Mouse (Mus musculus) testis, postnatal 10 days (tissue): ENCODE measurements around the gene Mypop.
A peak's percentile ranks its signal among the peaks of the same experiment; 100 is the strongest.

Source experiments
- DNase-seq: peaks from one replicate; pipeline ENCODE4 v3.0.0; 2021; ENCODE audit warnings: low spot score

The Mypop gene

DNA sequence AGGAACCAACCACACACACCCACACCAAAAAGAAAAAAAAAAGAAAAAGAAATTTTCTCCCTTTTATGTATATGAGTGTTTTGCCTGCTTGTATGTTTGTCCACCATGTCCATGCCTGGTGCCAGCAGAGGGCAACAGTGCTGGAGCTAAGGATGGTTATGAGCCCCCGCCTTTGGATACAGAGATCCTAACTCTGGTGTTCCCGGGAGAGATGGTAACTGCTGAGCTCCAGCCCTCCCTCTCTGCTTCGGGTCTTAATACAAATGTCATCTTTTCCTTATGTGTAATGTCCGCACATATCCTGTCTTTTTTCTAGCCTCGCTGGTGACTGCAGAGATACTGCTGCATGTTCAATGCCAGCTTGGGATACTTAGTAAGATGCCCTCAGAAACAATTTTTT, 1.1 kb upstream of the Mypop start:
- DNase-seq: no peak

DNA sequence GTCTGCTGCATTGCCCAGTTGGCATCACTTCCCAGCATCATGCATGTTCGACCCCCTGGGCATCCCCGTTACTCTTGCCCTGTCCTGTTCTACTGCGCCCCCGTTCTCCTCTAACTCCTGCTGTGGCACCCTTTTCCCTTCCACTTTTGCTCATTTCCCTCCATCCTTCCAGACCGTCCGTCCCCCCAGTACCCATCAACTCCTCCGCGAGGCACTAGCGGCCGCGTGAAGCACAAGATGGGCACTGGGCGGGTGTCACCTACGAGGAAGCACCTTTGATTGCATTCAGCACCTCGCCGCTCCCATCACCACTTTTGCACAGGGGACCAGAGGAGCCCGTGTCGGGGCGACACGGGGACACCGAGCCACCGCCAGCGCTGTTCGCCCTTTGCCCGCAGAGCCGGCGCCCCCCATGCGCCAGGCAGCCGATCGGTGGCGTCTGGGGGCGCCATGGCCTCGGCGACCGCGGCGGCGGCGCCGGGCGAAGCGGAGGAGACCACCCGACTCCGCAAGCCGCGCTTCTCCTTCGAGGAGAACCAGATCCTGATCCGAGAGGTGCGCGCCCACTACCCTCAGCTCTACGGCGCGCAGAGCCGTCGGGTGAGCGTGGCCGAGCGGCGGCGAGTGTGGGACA, 732 bp downstream of the Mypop start:
- peak; percentile 54 for DNase-seq

DNA sequence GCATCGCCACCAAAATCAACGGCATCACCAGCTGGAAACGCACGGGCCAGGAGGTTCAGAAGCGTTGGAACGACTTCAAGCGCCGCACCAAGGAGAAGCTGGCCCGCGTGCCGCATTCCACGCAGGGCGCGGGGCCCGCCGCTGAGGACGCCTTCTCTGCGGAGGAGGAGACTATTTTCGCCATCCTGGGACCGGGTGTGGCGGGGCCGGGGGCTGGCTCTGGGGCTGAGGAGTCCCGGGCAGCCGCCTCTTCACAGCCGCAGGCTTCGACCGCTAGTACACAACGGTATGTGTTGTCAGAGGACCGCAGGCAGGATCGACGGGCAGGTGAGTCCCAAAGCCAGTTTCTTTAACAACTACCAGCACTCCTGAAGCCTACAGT, 1.2 kb downstream of the Mypop start:
- DNase-seq: peak; percentile 58

DNA sequence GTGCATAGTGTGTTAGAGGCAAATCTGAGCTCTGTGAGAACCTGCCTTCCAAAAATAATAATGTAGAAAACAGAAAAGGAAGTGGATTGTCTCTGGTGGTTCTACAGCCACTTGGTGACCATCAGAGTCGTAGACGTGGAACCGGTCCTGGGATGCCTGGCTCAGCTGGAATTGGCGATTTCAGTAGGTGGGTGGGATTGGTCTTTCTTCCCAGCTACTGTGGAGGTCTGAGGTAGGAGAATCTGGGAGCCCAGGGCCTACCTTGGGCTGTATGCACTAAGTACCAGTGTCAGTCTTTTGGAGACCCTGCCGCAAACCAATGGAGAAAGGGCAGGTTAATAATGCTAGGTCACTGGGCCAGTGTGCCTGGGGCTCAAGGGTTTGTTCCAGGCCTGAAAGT, 2.0 kb downstream of the Mypop start:
- DNase-seq: no peak

DNA sequence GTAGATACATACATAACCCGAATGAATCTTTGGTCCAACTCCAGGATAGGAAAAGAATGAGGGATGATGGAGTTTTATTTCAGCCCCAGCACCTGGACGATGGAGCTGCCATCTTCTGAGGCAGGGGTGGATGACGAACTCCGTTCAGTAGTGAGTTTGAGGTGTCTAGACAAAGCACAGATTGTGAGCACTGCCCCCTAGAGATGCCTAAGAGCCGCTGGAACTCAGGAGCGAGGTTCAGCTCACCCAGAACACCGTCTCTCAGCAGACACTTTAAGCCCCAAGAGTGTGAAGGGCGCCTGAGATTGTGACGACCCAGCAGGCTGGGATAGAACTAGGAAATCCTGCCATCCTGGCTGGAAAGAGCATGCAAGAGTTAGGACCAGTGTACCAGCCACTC, 7.8 kb downstream of the Mypop start:
- DNase-seq: no peak

DNA sequence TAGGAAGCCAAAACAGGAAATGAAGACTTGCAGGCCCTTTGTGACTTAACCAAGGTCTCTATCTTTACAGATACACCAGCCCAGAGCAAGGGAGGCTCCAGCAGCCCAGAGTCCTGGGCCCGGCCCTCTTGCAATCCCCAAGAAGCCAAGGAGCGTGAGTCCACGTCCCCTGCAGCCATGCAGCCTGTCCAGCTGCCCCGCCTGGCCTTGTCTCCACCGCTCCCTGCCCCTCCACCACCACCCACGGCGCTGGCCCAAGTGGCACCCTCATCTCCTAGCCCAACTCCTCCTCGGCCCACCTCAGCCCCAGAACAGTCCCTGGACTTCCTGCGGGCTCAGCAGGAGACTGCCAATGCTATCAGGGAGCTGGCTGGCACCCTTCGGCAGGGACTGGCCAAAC, 9.4 kb downstream of the Mypop start:
- no peak for DNase-seq

DNA sequence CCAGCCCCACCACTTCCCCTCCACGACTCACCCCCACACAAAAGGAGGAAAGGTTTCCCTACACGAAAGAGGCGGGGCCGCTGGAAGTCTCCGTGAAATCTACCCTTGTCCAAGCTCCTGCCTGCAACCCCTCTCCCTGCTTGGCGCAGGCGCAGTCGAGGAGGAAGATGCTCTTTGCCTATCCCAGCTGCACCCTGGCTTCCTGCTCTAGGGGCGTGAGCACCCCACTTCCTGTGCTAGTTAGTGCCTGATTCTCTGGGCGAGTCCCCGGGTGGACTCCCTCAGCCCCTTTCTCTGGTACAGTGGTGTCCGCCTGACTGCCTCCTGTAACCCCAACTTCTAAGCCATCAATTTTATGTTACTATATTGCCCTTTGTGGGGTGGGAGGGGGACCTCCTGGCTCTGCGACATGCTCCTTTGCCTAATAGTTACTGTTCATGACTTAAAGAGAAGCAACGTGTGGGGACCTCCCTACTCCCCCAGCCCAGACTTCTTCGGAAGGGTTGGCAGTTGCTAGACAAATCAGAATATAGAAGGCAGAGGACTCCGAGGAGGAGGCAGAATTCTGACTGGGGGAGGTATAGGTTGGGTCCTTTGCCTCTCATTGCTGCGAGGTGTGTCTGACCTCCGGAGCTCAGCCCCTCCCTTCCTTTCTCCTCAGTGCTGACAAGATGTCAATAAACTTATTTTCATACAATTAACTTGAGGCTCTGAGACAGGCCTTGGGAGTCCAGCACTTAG, 10.2 kb downstream of the Mypop start:
- peak; percentile 74 for DNase-seq

DNA sequence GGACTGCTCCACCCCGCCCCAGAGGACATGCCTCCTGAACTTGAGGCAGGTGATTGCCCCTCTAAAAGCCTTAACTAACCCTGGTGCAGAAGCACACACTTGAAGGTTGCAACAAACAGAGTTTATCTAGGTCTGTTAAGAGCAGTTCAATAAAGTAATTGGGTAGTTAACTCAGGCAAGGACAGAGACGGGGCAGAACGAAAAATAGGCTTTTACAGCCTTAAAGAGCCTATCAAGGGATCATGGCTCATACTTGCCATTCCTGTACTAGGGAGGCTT, 10.7 kb downstream of the Mypop start:
- no peak for DNase-seq

DNA sequence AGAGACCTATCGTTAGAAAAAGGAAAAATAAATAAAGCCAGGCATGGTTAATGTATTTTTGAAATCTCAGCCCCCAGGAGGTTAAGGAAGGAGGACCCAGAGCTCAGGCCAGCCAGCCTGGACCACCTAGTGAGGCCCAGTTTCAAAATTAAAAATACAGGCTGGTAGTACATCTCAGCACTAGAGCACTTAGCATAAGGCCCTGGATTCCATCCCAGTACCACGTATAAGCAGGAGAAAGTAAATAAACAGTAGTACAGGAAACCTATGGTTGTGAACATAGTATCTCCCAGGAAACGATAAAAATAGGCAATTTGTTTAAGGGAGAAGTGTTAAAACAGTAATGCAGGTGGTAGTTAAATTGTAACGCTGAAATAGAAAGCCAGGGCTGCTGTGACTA, 11.1 kb downstream of the Mypop start:
- no peak for DNase-seq

DNA sequence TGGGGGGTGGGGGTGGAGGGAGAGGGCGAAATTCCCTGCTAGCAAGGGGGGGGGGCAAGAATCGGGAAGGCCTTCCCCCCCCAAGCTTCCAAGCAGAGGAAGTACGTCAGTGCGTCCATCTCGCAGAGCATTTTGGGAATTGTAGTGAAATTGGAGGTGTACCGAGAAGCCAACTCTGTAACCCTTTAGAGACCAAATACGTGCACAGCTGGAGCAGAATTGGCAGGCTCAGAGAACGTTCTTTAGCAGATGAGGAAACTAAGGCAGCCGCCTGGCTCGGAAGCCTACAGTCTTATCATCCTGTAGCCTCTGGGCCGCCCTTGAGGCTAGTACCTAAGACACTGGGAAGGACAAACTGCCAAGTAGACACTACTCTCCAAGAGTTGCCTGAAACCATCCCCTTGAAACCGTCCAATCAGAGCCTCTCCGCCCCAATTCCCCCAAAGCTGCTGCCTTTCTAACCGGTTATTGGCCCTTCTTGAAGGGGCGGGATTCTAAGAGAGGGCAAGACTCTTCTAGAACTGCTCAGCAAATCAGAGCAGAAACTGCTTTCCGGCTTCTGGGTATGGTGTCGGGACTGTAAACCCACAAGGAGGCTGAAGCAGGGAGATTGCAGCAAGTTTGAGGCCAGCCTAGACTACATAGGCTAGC, 11.9 kb downstream of the Mypop start:
- DNase-seq: peak; percentile 73

DNA sequence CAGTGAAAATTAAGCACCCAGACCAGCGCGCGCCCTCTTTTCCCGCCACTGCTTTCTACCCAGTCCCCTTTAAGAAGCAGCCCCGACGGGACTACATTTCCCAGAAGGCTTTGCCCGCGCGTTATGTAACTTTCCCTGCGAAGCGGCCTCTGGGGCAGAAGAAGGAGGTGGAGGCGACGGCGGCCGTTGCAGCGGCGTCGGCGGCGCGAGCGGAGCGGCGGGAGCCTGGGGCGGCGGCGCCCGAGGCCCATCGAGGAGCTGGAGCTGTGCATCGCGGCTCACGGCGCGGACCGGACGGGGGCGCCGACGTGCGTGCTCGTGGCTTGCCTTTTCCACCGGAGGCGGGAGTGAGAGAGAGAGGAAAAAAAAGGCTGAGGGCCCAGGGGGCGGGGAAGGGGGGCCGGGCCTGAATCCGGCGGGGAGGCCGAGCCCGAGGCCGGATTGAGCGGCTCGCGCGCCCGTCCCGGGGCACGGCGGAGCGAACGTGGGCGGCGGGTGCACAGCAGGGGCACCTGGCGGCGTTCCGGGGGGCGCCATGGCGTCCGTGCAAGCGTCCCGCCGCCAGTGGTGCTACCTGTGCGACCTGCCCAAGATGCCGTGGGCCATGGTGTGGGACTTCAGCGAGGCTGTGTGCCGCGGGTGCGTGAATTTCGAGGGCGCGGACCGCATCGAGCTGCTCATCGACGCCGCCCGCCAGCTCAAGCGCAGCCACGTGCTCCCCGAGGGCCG, 13.0 kb downstream of the Mypop start, which contains the start of gene Irf2bp1:
Gene Irf2bp1 (plus strand): TSS at position 143 of the 729 bp plus-strand sequence.
- peak; percentile 93 for DNase-seq

DNA sequence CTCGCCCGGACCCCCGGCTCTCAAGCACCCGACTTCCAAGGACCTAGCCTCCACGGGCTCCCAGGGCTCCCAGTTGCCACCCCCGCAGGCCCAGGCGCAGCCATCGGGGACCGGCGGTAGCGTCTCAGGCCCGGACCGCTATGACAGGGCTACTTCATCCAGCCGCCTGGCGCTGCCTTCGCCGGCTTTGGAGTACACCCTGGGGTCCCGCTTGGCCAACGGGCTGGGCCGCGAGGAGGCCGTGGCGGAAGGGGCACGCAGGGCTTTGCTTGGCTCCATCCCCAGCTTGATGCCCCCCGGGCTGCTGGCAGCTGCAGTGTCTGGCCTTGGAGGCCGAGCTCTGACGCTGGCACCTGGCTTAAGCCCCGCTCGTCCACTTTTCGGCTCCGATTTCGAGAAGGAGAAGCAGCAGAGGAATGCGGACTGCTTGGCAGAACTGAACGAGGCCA, 13.6 kb downstream of the Mypop start:
- peak; percentile 72 for DNase-seq

DNA sequence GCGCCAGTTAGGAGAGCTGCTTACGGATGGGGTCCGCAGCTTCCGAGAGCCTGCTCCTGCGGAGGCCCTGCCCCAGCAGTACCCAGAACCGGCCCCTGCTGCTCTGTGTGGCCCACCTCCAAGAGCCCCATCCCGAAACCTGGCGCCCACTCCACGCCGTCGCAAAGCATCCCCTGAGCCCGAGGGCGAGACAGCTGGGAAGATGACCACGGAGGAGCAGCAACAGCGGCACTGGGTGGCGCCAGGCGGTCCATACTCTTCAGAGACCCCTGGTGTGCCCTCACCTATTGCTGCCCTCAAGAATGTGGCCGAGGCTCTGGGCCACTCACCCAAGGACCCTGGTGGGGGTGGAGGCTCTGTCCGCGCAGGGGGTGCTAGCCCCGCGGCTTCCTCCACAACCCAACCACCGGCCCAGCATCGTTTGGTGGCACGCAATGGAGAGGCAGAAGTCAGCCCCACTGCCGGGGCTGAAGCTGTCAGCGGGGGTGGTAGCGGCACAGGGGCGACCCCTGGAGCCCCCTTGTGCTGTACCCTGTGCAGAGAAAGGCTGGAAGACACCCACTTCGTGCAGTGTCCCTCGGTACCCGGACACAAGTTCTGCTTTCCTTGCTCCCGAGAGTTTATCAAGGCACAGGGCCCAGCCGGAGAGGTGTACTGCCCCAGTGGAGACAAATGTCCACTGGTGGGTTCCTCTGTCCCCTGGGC, 14.5 kb downstream of the Mypop start:
- DNase-seq: no peak

DNA sequence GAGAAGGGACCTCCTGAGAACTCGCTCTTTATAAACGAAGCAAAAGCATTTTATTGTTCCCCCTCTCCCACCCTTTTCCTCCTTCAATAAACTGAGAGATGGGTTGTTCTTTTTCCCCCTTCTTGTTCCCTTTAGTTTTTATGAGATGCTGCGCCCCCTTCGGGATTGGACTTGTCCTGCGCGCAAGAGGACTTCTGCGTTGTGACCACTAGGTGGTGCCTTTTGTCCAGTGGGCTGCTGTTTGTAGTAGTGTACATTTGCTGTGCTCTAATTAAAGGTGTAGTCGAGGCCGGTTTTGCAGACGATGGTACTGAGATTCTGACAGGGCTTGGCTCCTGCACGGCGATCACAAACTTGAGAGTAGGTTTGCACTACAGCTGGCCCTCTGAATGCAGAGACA, 15.4 kb downstream of the Mypop start:
- peak; percentile 87 for DNase-seq

DNA sequence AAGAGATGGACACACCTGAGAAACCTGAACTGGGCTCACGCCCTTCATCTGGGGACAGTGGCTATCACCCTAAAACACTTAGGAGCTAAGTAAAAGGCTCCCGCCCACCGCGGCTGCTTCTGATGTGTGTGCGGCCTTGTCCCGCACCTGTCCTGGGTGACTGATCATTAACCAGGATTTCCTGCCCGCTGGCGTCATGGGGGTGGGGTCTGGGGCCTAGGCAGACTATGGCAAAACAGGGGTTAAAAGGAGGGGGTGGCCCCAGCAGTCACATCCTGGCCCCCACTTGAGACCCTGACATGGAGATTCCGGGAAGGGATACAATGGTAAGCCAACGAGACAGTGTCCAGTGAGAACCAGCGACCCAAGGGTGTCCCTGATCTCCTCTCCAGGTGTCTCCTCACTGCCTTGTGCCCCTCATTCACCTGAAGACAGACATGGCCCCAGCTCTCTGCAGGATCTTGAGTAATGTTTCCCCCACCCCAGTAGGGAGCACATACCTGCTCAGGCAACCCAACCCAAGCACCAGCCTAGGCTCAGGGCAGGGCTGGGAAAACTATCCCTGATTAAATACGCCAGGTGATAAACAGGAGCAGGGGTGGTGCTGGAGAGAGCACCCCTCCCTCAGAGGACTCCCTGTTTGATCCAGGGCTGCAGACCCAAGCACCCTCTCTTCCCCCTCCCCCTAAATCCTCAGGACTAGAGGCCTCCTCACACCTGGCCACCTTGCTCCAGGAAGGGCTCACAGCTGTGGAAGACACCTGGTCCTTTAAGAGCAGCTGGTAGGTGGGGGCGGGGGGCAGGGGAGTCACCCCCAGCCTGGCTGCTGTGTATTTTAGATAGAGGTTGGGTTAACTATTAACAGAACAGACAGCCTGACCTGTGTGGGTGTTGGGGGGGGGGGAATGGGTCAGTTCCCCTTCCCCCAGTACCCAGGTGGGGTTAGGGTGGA, 16.3 kb downstream of the Mypop start:
- no peak for DNase-seq

DNA sequence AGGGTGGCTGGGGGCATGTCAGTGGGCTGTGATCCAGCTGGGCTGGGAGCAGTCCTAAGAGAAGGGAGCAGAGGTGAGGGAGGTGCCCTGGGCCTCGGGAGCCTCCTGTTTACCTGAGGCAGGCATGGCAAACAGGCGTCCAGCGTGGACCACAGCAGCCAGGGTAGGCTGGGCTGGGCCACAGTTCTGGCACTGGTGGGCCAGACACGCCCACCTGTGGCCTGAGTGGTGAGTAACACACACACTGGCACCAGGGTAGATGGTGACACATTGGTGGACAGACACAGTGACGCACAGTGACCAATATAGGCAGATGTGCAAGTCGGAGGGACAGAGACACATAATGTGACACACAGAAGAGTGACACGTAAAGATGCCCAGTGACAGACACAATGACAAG, 19.5 kb downstream of the Mypop start:
- no peak for DNase-seq

DNA sequence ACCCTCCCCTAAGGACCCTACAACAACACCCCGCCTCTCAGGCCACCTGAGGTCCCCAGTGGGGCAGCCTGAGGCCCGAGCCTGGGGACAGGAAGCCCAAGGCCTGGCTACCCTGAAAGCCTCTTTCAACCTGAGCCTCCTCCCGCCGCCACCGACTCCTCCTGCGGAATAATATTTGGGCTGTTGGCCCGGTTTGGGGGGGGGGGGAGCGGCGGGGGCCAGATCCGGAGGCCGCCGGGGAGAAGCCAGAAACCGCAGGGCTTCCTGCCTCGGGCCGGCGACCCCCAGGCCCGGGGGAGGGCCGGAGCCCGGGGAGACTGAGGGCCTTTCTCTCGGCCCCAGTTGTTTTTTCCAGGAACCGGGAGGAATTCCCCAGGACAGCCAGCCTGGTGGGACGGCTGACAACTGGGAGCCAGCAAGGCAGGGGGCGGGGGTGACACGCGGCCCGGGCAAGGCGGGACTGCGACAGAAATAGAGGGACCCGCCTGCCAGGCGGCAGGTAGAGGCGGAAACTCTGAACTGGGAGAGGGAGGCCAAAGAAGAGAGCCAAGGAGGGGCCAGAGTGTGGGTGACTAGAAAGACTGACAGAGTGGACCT, 21.1 kb downstream of the Mypop start:
- peak; percentile 68 for DNase-seq

DNA sequence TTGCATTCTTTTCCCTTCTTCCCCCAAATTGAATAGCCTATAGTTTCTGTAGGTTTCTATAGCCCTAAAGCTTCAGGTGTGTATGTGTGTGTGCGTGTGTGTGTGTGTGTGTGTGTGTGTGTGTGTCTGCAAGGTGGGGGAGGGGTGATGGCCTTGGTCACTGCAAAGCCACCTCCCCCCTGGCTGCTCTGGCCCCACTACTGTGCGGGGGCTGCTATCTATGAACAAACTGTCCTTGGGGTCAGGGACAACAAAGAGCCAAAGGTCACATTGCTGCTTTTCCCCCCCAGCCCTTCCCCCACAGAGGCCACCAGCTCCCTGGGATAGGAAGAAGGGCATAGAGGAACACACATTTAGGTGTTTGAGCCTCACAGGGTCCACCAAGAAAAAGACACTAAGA, 21.8 kb downstream of the Mypop start:
- peak; percentile 78 for DNase-seq

DNA sequence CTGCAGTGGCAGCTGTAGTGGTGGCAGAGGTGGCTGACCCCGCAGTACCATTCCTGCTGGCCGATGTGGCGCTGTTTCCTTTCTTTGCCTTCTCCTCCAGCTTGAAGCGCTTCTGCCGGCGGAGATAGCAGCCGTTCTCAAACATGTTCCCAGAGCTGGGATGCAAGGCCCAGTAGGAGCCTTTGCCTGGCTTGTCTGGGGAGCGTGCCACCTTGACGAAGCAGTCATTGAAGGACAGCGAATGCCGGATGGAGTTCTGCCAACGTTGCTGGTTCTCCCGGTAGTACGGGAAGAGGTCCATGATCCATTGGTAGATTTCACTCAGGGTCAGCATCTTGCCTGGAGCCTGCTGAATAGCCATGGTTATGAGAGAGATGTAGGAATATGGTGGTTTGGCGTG, 23.4 kb downstream of the Mypop start:
- peak; percentile 54 for DNase-seq

DNA sequence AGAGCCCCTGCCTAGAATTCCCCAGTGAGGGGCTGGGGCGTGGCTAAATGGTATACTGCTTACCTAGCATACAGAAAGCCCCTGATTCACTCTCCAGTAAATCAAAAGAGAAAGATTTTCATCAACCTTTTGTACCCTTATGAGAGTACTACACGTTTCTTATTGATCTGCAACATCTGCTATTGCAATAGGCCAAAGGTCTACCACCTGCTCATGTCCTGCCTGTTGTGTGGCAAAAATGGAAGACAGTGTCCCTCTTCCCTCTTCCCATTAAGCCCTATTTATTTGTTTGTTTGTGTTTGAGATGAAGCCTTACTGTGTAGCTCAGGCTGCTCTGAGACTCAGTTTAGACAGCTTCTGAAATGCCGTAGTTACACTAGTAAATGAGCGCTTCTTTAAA, 25.0 kb downstream of the Mypop start:
- DNase-seq: no peak

DNA sequence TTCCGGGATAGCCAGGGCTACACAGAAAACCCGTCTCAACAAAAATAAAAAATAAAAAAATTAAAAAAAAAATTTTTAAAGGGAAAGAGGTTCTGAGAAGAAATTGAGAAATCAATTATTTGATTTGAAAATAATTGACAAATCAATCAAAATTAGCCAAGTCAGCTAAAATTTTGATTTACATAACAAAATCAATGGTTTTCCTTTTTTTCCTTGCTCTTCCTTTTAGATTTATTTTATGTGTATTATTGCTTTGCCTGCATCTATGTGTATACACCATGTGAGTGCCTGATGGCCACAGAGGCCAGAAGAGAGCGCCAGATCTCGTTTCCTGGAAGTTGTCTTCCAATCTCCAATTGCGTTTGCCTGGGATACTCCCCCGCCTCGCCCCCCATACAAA, 26.9 kb downstream of the Mypop start:
- no peak for DNase-seq
